Mouse (Mus musculus) midbrain, embryonic 13.5 days (tissue): ENCODE measurements at regions not wholly inside any gene's neighbourhood (a gene's known extent, or its start where the extent isn't known, plus 50 kb on each side); places are given as distances from the start of the nearest gene placed in this dataset.

Source experiments
- ATAC-seq: fragments of 200-750 bp; cut with Nextera tagmentation; 2 replicates; pipeline ENCODE4 v1.8.0; 2017; ENCODE audit warnings: mild to moderate bottlenecking, moderate TSS enrichment, moderate library complexity
- H3K27ac ChIP-seq: fragments of 300-500 bp; sonication (generic); 2 replicates; pipeline ENCODE4 v1.5.1; 2015; ENCODE audit warnings: inconsistent platforms, mild to moderate bottlenecking, moderate library complexity
- H3K27me3 ChIP-seq: fragments of 300-500 bp; sonication (generic); 2 replicates; pipeline ENCODE4 v1.6.1; 2015; ENCODE audit warnings: mild to moderate bottlenecking, inconsistent platforms
- H3K36me3 ChIP-seq: fragments of 300-500 bp; sonication (generic); 2 replicates; pipeline ENCODE4 v1.6.1; 2015; ENCODE audit warnings: mild to moderate bottlenecking, inconsistent platforms
- H3K4me1 ChIP-seq: fragments of 300-500 bp; sonication (generic); replicated peaks from 2 replicates; pipeline ENCODE4 v1.6.1; 2015; ENCODE audit warnings: inconsistent platforms
- H3K4me2 ChIP-seq: fragments of 300-500 bp; sonication (generic); replicated peaks from 2 replicates; pipeline ENCODE4 v1.6.1; 2015; ENCODE audit warnings: moderate library complexity, mild to moderate bottlenecking, inconsistent platforms
- H3K4me3 ChIP-seq: fragments of 300-500 bp; sonication (generic); replicated peaks from 2 replicates; pipeline ENCODE4 v1.5.1; 2015; ENCODE audit warnings: mild to moderate bottlenecking, inconsistent platforms
- H3K9ac ChIP-seq: fragments of 300-500 bp; sonication (generic); replicated peaks from 2 replicates; pipeline ENCODE4 v1.6.1; 2015; ENCODE audit warnings: mild to moderate bottlenecking, inconsistent platforms
- H3K9me3 ChIP-seq: fragments of 300-500 bp; sonication (generic); 2 replicates; pipeline ENCODE4 v1.6.1; 2016; ENCODE audit warnings: mild to moderate bottlenecking, inconsistent platforms
- WGBS: fragments of 180-500 bp; shearing (Covaris S2); methylation state at CpG from one replicate; pipeline ENCODE4 v1.1.7; 2015; 5-methylcytosine and 5-hydroxymethylcytosine counted together

DNA sequence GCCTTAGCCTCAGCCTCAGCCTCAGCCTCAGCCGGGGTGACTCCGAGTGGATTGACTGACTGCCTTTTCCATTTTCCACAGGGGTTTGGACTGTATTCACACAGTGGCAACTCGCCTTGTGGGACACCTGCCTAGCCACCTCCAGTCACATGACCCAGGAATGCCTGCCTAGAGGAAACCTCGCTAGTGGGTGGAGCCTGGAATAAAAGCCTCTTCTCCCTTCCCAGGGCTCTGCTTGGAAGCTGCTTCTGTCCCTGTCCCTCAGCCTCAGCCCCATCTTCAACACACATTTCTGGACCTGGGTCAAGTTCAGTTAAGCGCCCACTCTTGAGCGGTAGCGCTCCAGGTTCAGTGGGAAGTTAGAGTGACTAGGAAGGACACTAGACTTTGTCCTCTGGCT, 68.0 kb upstream of the Prdm11 start:
- no peaks in the 10 kb centered on the region for H3K36me3 ChIP-seq
- no peak overlapping the region for H3K4me2 ChIP-seq
- no peak overlapping the region for H3K27ac ChIP-seq
- H3K9ac ChIP-seq, result no peak overlapping the region
- no peak for ATAC-seq
- H3K4me1 ChIP-seq, result peaks cover 13% of the 10 kb centered on the region
- no peak overlapping the region for H3K4me3 ChIP-seq
- no peaks in the 10 kb centered on the region for H3K9me3 ChIP-seq
- 0 out of 2 replicates have a peak, but pooled peaks cover 2% of the 10 kb centered on the region for H3K27me3 ChIP-seq
- WGBS, result 78% methylated on average over 7 of the region's 7 CpGs

DNA sequence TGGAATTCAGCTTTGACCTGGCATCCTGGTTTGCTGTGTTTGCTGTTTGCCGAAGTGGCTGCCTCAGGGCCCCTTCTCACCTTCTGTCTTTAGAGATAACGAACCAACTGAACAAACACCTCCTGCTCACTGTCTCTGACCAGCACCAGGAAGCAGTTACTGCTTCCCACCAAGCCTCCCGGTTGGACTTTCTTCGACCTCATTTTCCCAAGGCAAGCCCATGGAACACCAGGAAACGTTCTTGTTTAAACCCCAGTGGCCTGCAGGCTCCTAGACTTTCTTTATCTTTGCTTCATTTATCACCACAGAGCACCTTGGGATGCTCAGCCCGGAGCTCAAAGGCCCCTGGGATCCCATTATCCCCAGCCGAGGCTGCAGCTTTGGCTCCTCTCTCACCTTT, 66.4 kb upstream of the Prdm11 start:
- Histone ChIP-seq H3K4me3 (no peak overlapping the region), H3K27me3 (0 out of 2 replicates have a peak, but pooled peaks cover 2% of the 10 kb centered on the region), H3K9me3 (no peaks in the 10 kb centered on the region), H3K27ac (no peak overlapping the region), H3K36me3 (no peaks in the 10 kb centered on the region), H3K4me2 (no peak overlapping the region), H3K4me1 (peaks cover 4% of the 10 kb centered on the region), H3K9ac (no peak overlapping the region)
- ATAC-seq, result no peak
- WGBS, result 52% methylated on average over 7 of the region's 7 CpGs

DNA sequence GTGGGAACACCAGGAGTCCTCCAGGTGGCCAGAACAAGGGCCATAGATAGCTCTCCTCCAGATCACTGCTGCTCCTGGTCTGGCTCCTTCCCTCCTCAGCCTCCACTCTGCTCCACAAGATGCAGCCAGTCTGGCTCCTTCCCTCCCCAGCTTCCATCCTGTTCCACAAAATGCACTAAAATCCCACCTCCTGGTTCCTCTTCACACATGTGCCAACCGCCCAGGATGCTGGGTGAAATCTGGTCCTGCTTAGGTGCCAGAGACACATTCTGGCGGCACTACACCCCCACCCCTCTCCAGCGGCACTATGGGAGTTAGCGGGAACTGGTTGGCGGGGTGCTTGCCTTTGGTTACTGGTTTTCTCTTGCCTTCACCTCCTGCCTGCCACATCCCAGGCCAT, 64.9 kb upstream of the Prdm11 start:
- Histone ChIP-seq H3K9ac (no peak overlapping the region), H3K4me1 (peaks cover 4% of the 10 kb centered on the region), H3K27me3 (0 out of 2 replicates have a peak, but pooled peaks cover 2% of the 10 kb centered on the region), H3K36me3 (no peaks in the 10 kb centered on the region), H3K4me2 (no peak overlapping the region), H3K4me3 (no peak overlapping the region), H3K9me3 (no peaks in the 10 kb centered on the region), H3K27ac (no peak overlapping the region)
- 88% methylated on average over 5 of the region's 5 CpGs for WGBS
- ATAC-seq, result no peak

DNA sequence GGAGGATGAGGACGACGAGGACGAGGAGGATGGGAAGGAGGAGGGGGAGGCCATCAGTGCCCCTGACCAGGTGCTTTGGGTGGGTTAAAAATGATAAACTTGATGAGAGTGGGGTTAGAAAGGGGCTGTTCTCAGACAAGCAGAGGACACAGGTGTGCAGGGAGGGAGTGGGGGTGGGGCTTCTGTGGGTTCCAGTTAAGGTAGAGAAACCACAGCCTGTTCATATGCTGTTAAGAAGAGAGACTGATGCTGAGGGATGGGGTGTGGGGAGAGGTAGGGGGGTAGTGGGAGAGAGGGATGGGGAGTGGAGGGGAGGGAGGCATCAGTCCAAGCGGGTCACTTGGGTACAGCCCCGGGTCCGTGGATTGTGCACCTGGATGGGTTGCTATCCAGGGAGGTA, 60.6 kb upstream of the Prdm11 start:
- 0 out of 2 replicates have a peak, but pooled peaks have one; percentile 37 for ATAC-seq
- Histone ChIP-seq H3K9ac (no peak overlapping the region), H3K27me3 (0 out of 2 replicates have a peak, but pooled peaks cover 2% of the 10 kb centered on the region), H3K27ac (no peak overlapping the region), H3K4me2 (no peak overlapping the region), H3K36me3 (no peaks in the 10 kb centered on the region), H3K4me3 (no peak overlapping the region), H3K9me3 (no peaks in the 10 kb centered on the region), H3K4me1 (no peaks in the 10 kb centered on the region; the same call in 1 of the 2 replicates)
- 70% methylated on average over 6 of the region's 6 CpGs for WGBS

DNA sequence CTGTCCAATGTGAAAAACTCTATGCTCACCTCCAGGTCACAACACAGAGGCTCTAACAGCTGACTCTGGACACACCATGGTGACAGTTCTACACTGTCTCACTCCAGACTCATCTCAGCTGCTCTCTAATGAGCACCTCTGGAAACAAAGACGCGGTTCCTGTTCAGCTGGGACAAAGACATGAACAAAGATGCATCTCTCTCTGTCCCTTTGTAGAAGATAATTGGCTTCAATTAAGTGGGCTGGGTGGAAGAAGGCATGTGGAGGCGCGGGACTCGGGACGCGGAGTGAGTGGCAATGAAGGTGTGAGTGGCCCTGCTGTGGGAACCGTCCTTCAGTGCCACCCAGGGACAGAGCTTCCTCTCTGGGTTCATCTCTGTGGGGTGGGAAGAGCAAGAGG, 56.0 kb upstream of the Prdm11 start:
- Histone ChIP-seq H3K9ac (no peak overlapping the region), H3K4me2 (no peak overlapping the region), H3K9me3 (no peaks in the 10 kb centered on the region), H3K4me3 (no peak overlapping the region), H3K27me3 (no peaks in the 10 kb centered on the region), H3K36me3 (no peaks in the 10 kb centered on the region), H3K4me1 (peaks cover 16% of the 10 kb centered on the region), H3K27ac (no peak overlapping the region)
- 64% methylated on average over 8 of the region's 8 CpGs for WGBS
- ATAC-seq, result no peak

DNA sequence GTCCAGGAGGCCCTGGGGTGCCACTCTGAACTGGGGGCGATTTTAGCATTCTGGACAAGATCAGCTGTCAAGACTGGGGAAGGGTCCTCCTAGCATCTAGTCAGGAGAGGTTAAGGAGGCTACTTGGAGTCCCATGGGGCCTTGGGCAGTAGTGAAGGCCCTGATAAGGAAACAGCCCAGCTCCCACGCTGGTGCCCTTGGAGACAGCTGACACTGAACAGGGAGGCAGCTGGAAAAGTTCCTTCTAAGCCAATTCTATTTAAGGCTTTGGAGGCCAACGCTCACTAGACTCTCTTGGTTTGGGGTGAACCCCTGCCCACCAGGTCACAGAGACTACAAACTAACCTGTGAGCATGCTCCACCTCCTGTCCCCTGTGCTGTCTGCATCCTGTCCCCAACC, 53.8 kb upstream of the Prdm11 start:
- Histone ChIP-seq H3K9me3 (no peaks in the 10 kb centered on the region), H3K27ac (0 out of 2 replicates have a peak overlapping the region, but pooled peaks have one; percentile 44), H3K4me1 (peaks cover 16% of the 10 kb centered on the region), H3K4me2 (no peak overlapping the region), H3K4me3 (no peak overlapping the region), H3K36me3 (no peaks in the 10 kb centered on the region), H3K9ac (no peak overlapping the region), H3K27me3 (no peaks in the 10 kb centered on the region)
- 56% methylated on average over 3 of the region's 3 CpGs for WGBS
- ATAC-seq, result no peak

DNA sequence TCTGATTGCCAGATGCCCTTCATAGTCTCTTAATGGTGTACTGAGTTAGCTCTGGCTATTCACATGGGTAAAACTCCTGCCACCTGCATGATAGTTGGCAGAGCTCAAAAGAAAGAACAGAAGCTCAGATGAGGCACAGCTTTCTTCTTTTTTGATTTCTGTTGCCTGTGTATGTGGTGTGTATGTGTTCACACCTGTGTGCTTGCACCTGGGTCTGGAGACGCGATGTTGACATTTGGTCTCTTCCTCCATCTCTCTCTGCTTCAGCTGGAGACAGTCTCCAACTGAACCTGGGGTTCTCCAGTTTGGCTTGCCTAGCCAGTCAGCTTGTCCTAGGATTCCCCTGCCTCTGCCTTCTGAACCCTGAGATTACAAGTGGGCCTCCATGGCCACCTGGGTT, 51.0 kb upstream of the Prdm11 start:
- H3K4me3 ChIP-seq, result no peak overlapping the region
- peaks cover 20% of the 10 kb centered on the region for H3K4me1 ChIP-seq
- no peaks in the 10 kb centered on the region for H3K27me3 ChIP-seq
- no peak overlapping the region for H3K4me2 ChIP-seq
- no peak for ATAC-seq
- no peaks in the 10 kb centered on the region for H3K36me3 ChIP-seq
- H3K9ac ChIP-seq, result no peak overlapping the region
- no peaks in the 10 kb centered on the region for H3K9me3 ChIP-seq
- H3K27ac ChIP-seq, result no peak overlapping the region
- WGBS, result 98% methylated on average over 2 of the region's 2 CpGs

DNA sequence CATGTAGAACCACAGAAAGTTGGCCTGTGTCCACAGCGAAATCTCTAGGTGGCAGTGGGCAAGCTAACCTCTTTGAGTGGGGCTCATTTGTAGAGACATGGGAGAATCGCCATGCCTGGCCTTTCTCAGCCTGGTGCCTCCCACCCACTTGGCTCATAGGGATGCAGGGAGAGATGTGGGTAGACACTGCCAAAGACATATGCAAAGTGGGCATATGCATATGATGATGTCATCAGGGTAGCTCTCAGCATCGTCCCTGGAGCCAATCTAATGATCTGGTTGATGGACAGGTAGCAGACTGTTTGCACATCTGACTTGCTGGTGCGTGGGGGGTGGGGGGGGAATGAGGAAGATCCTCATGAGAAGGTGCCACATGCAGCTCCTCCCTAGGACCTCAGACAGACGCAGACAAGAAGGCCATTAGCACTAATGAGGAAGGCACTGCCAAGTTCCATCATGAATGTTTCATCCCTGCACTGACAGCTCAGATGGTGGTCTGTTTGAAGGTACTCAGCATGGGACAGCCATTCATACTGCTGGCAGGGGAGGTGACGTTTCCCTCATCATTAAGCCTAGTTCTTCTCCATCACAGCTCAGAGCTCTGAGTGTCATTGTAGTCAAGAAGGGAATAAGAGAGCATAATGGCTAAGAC, 50.2 kb upstream of the Prdm11 start:
- no peak overlapping the region for H3K9ac ChIP-seq
- H3K27ac ChIP-seq, result no peak overlapping the region
- 67% methylated on average over 6 of the region's 6 CpGs for WGBS

More for the DNA sequence above, 50.2 kb upstream of the Prdm11 start:
- no peak overlapping the region for H3K4me3 ChIP-seq
- peak; percentile 69 for ATAC-seq
- H3K4me2 ChIP-seq, result no peak overlapping the region
- H3K27me3 ChIP-seq, result no peaks in the 10 kb centered on the region
- H3K36me3 ChIP-seq, result no peaks in the 10 kb centered on the region
- H3K9me3 ChIP-seq, result no peaks in the 10 kb centered on the region
- peaks cover 27% of the 10 kb centered on the region for H3K4me1 ChIP-seq
